Comparison of ENCODE assay signal across 8 mouse cellular contexts in genomic region chr9:50527860-50528259, GRCm38 (mm10). TPM values are rescaled to one million over a fixed set of nuclear protein-coding genes. Genes with fewer than 3 reads are reported as not detected.
DNase-seq lines count a peak whose midpoint lies in the region; ATAC-seq and TF ChIP-seq lines count a peak whose summit lies in the region.

No protein-coding gene starts in this region.

- H3K9ac ChIP-seq in hindbrain, embryonic 14.5 days: peak overlapping the region; percentile 71
- H3K9ac ChIP-seq in midbrain, embryonic 11.5 days (ENCODE audit: low read length): peak overlapping the region; percentile 83

- WGBS in lung, adult 2 months: 27% methylated on average over 7 of the region's 7 CpGs
- WGBS in hindbrain, embryonic 14.5 days: 51% methylated on average over 7 of the region's 7 CpGs
- WGBS in midbrain, embryonic 11.5 days: 44% methylated on average over 7 of the region's 7 CpGs

- no peak overlapping the region for H3K27ac ChIP-seq in hindbrain, embryonic 14.5 days
- no peak overlapping the region for H3K27ac ChIP-seq in midbrain, embryonic 11.5 days (ENCODE audit: low read depth, low read length)

- no peak; the same call in 1 of the 2 replicates for ATAC-seq in hindbrain, embryonic 14.5 days (ENCODE audit: low FRiP score)
- ATAC-seq in midbrain, embryonic 11.5 days (ENCODE audit: low FRiP score): 0 out of 2 replicates have a peak, but pooled peaks have one; percentile 14
- ATAC-seq in activated CD4-positive, CD25-positive, alpha-beta regulatory T cell, adult 4 months: no peak

- no peaks in the 10 kb centered on the region for H3K36me3 ChIP-seq in hindbrain, embryonic 14.5 days (replicated peaks; ENCODE audit: control insufficient read depth, insufficient read depth)
- no peaks in the 10 kb centered on the region for H3K36me3 ChIP-seq in midbrain, embryonic 11.5 days (ENCODE audit: control insufficient read depth, insufficient read depth, low read length)

- TF ChIP-seq POLR2A in lung, adult 2 months (IDR thresholded peaks at IDR 0.05; ENCODE audit: borderline replicate concordance, extremely low read depth, low read depth, low read length): no peak

- no peaks in the 10 kb centered on the region for H3K9me3 ChIP-seq in hindbrain, embryonic 14.5 days (ENCODE audit: control insufficient read depth, low read length)
- H3K9me3 ChIP-seq in midbrain, embryonic 11.5 days (ENCODE audit: control insufficient read depth, low read length): no peaks in the 10 kb centered on the region

- peak overlapping the region; percentile 99 for H3K4me3 ChIP-seq in lung, adult 2 months (replicated peaks; ENCODE audit: extremely low read depth, low read depth, low read length)
- H3K4me3 ChIP-seq in hindbrain, embryonic 14.5 days (replicated peaks; ENCODE audit: low read length): peak overlapping the region; percentile 65
- peak overlapping the region; percentile 80 for H3K4me3 ChIP-seq in midbrain, embryonic 11.5 days (ENCODE audit: low read depth, low read length)

- DNase-seq in lung, adult 2 months: no peak
- no peak for DNase-seq in lung, adult 18-20 months
- peak; percentile 7 for DNase-seq in brain, adult 2 months (ENCODE audit: low read depth, low spot score)
- no peak for DNase-seq in hindbrain, embryonic 14.5 days (ENCODE audit: low spot score)
- no peak for DNase-seq in midbrain, embryonic 11.5 days (ENCODE audit: low spot score, missing footprints)
- DNase-seq in right cerebral cortex, postnatal 10 days (ENCODE audit: low spot score in 2 of 2): no peak
- no peak for DNase-seq in left cerebral cortex, postnatal 36 days (ENCODE audit: low spot score in 2 of 2)

- TF ChIP-seq CTCF in lung, adult 2 months (IDR thresholded peaks at IDR 0.05; ENCODE audit: insufficient read depth, low read length): no peak

- H3K4me1 ChIP-seq in lung, adult 2 months (ENCODE audit: control insufficient read depth, insufficient read depth, low read length): peaks cover 4% of the 10 kb centered on the region; the same call in 1 of the 2 replicates
- peaks cover 7% of the 10 kb centered on the region for H3K4me1 ChIP-seq in hindbrain, embryonic 14.5 days (replicated peaks; ENCODE audit: control insufficient read depth, insufficient read depth, low read length)
- H3K4me1 ChIP-seq in midbrain, embryonic 11.5 days (ENCODE audit: control insufficient read depth, insufficient read depth, low read length): peaks cover 9% of the 10 kb centered on the region

- H3K4me2 ChIP-seq in hindbrain, embryonic 14.5 days (replicated peaks): peak overlapping the region; percentile 58
- peak overlapping the region; percentile 57 for H3K4me2 ChIP-seq in midbrain, embryonic 11.5 days

- no peaks in the 10 kb centered on the region for H3K27me3 ChIP-seq in hindbrain, embryonic 14.5 days (ENCODE audit: control insufficient read depth, insufficient read depth, low read length)
- no peaks in the 10 kb centered on the region for H3K27me3 ChIP-seq in midbrain, embryonic 11.5 days (ENCODE audit: control insufficient read depth, insufficient read depth, low read length)

- intact Hi-C loops in left cerebral cortex, postnatal 36 days (cut with DNase I): loop anchor here (1.0 to 5.0 kb wide), 3 partner anchors 65 to 1033 kb away; no protein-coding TSS in a partner anchor

RNA-seq across cellular contexts. Expression of gene Pts, which starts 0.7 kb away (rescaled TPM):
- 30.6 and 33.1 TPM in 2 replicates for polyA plus RNA-seq in lung, adult 2 months (2012; rRNA removed)
- 96.7 and 120 TPM in 2 replicates for polyA plus RNA-seq in hindbrain, embryonic 14.5 days (2014; fragmentation: Nextera tagmentation; extraction: Ambion mirVana)
- 76.8 and 88.0 TPM in 2 replicates for polyA plus RNA-seq in midbrain, embryonic 11.5 days (2014; fragmentation: Nextera tagmentation; extraction: Ambion mirVana)
- polyA plus RNA-seq in activated CD4-positive, CD25-positive, alpha-beta regulatory T cell, adult 4 months (2017; shearing (Covaris generic)): 100 to 1,000 TPM; 117 to 121 TPM
- total RNA-seq in left cerebral cortex, postnatal 36 days (2021): 10 to 100 TPM; 33.4 to 34.0 TPM

RNA-seq across cellular contexts. Expression of gene Il18, which starts 26.8 kb away (rescaled TPM):
- 10.1 and 17.4 TPM in 2 replicates for polyA plus RNA-seq in lung, adult 2 months (2012; rRNA removed)
- polyA plus RNA-seq in hindbrain, embryonic 14.5 days (2014; fragmentation: Nextera tagmentation; extraction: Ambion mirVana): 18.6 and 19.2 TPM in 2 replicates
- polyA plus RNA-seq in midbrain, embryonic 11.5 days (2014; fragmentation: Nextera tagmentation; extraction: Ambion mirVana): 20.6 and 23.2 TPM in 2 replicates
- polyA plus RNA-seq in activated CD4-positive, CD25-positive, alpha-beta regulatory T cell, adult 4 months (2017; shearing (Covaris generic)): 1 to 10 TPM; 3.4 to 3.9 TPM
- total RNA-seq in left cerebral cortex, postnatal 36 days (2021): 10 to 100 TPM; 24.7 to 26.7 TPM

RNA-seq across cellular contexts. Expression of gene Bco2, which starts 27.1 kb away (rescaled TPM):
- 0.53 and 0.70 TPM in 2 replicates for polyA plus RNA-seq in lung, adult 2 months (2012; rRNA removed)
- polyA plus RNA-seq in hindbrain, embryonic 14.5 days (2014; fragmentation: Nextera tagmentation; extraction: Ambion mirVana): 0.25 and 0.35 TPM in 2 replicates
- polyA plus RNA-seq in midbrain, embryonic 11.5 days (2014; fragmentation: Nextera tagmentation; extraction: Ambion mirVana): 0.29 and 0.40 TPM in 2 replicates
- polyA plus RNA-seq in activated CD4-positive, CD25-positive, alpha-beta regulatory T cell, adult 4 months (2017; shearing (Covaris generic)): under 1 TPM; 0.45 to 0.56 TPM
- total RNA-seq in left cerebral cortex, postnatal 36 days (2021): 1 to 10 TPM; 2.7 to 3.1 TPM

RNA-seq across cellular contexts. Expression of gene Tex12, which starts 33.3 kb away (rescaled TPM):
- polyA plus RNA-seq in lung, adult 2 months (2012; rRNA removed): not detected in 2 replicates
- polyA plus RNA-seq in hindbrain, embryonic 14.5 days (2014; fragmentation: Nextera tagmentation; extraction: Ambion mirVana): 0.48 TPM in 1 of 2 replicates, not detected in the other
- 0.26 and 0.33 TPM in 2 replicates for polyA plus RNA-seq in midbrain, embryonic 11.5 days (2014; fragmentation: Nextera tagmentation; extraction: Ambion mirVana)
- polyA plus RNA-seq in activated CD4-positive, CD25-positive, alpha-beta regulatory T cell, adult 4 months (2017; shearing (Covaris generic)): not detected
- not detected for total RNA-seq in left cerebral cortex, postnatal 36 days (2021)

RNA-seq across cellular contexts. Expression of gene Plet1, which starts 33.5 kb away (rescaled TPM):
- polyA plus RNA-seq in lung, adult 2 months (2012; rRNA removed): 53.4 and 55.7 TPM in 2 replicates
- polyA plus RNA-seq in hindbrain, embryonic 14.5 days (2014; fragmentation: Nextera tagmentation; extraction: Ambion mirVana): 0.24 and 0.43 TPM in 2 replicates
- 0.52 and 0.78 TPM in 2 replicates for polyA plus RNA-seq in midbrain, embryonic 11.5 days (2014; fragmentation: Nextera tagmentation; extraction: Ambion mirVana)
- under 1 TPM in 1 of 2 experiments, not detected in 1; 0.20 TPM for polyA plus RNA-seq in activated CD4-positive, CD25-positive, alpha-beta regulatory T cell, adult 4 months (2017; shearing (Covaris generic))
- not detected for total RNA-seq in left cerebral cortex, postnatal 36 days (2021)
